Mouse (Mus musculus): ENCODE data around the gene Klhl40. TPM values are rescaled to one million over a fixed set of nuclear protein-coding genes. Genes with fewer than 3 reads are reported as not detected.

Gene Klhl40
- polyA plus RNA-seq, 1 experiment from 2014 or later: 2.4 TPM

DNA sequence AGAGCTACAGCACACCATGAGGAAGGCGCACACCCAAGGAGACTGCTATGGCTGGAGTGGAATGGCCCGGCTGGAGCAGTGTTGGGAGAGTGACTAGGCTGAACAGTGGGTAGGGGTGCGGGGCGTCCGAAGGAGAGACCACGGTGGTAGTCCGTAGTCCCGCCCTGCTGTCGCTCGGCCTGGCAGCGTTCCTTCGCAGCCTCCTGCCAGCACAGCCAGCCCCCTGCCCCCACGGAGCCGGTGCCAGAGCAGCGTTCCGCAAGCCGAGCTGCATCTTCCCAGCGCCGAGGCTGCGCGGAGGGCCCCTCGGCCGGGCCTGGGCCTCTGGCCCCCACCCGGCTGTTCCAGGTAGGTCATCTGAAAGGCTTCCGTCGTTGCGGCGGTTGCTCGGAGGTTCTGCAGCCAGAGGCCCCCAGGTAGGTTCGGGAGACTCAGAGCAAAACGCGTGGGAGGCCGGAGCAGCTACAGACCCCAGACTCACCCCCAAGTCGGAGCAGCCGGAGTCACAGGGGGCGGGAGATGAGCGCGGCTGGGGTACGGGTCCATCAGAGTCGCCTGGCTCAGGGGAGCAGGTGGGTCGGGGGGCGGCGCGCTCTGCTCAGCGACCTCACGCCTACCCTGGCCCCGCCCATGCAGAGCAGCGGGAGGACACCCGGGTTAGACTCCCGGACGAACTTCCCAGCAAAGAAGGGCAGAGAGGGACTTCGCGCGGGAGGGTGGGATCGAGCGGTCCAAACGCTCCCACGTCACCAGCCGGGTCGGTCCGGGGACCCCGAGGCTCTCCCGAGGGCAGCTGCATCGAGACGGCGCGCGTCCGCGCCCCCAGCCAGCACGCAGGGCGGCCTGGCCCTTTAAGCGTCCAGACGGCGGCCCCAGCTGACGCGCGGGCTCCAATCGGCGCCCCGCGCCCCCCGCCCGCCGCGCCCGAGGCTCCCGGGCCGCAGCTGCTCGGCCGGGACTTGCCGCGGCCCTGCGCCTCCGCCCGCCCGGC lies 18.0 kb upstream of the Klhl40 start, which contains the start of gene Zfp651:
Zfp651 (plus strand) TSS at position 240 of the 991 bp plus-strand sequence.
- Histone ChIP-seq H3K9me3 (ENCODE audit: control insufficient read depth, low read length) (no peaks in the 10 kb centered on the region), H3K27ac (ENCODE audit: low read depth, low read length) (peak within 1 kb of the TSS; percentile 88), H3K36me3 (ENCODE audit: control insufficient read depth, insufficient read depth, low read length) (peaks cover 29% of the 10 kb centered on the region), H3K4me3 (ENCODE audit: low read depth, low read length) (peak within 1 kb of the TSS; percentile 96), H3K9ac (replicated peaks; ENCODE audit: low read depth, low read length) (peak within 1 kb of the TSS; percentile 94), H3K4me2 (ENCODE audit: low read depth, low read length) (peak within 1 kb of the TSS; percentile 77), H3K4me1 (ENCODE audit: control insufficient read depth, insufficient read depth, low read length) (peaks cover 26% of the 10 kb centered on the region), H3K27me3 (ENCODE audit: control insufficient read depth, insufficient read depth, low read length) (no peaks in the 10 kb centered on the region)
- WGBS: under 1% methylated on average over 78 of the region's 97 CpGs
- peak; percentile 84 for ATAC-seq (ENCODE audit: low read depth)

DNA sequence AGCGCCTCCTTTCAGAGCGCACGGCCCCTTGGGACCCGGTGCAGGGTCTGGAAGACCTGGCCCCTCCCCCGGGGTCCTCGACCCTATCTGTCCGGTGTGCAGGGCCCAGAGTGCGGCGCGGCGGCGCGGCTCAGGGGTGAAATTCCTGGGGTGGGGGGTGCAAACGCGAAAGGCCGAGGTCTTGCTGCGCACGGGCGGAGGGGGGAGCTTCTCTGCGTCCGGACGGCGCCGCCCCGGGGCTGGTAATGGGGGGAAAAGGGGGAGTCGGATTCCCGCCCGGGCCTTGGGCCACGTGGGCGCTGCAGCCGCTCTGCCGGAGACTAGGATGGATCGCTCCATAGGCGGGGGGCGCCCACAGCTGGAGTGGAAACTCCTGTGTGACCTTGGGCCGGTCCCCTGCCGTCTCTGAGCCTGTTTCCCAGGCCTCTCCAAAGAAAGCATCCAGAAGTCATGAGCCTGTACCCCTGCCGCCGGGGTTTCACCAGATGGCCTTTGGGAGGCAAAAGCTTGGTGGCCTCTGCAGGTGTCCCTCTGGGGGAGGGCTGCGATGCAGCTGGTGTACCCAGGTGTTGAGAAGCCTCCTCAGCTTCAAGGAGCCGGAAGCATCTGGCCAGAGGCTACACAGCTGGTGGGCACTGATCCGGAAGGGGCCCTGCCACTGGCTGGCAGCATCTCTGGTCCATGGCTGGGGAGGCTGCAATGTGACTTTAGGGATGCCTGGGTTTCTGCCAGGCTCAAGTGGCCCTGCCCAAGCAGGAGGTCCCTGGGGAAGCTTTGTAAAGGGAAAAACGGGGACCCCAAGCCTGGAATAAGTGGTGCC lies 16.9 kb upstream of the Klhl40 start:
- Histone ChIP-seq H3K36me3 (ENCODE audit: control insufficient read depth, insufficient read depth, low read length) (peaks cover 31% of the 10 kb centered on the region), H3K27ac (ENCODE audit: low read depth, low read length) (peak overlapping the region; percentile 88), H3K4me1 (ENCODE audit: control insufficient read depth, insufficient read depth, low read length) (peaks cover 26% of the 10 kb centered on the region), H3K4me2 (ENCODE audit: low read depth, low read length) (peak overlapping the region; percentile 77), H3K9ac (replicated peaks; ENCODE audit: low read depth, low read length) (peak overlapping the region; percentile 94), H3K4me3 (ENCODE audit: low read depth, low read length) (peak overlapping the region; percentile 96), H3K9me3 (ENCODE audit: control insufficient read depth, low read length) (no peaks in the 10 kb centered on the region), H3K27me3 (ENCODE audit: control insufficient read depth, insufficient read depth, low read length) (no peaks in the 10 kb centered on the region)
- peak; percentile 32 for ATAC-seq (ENCODE audit: low read depth)
- WGBS: 2% methylated on average over 42 of the region's 43 CpGs

DNA sequence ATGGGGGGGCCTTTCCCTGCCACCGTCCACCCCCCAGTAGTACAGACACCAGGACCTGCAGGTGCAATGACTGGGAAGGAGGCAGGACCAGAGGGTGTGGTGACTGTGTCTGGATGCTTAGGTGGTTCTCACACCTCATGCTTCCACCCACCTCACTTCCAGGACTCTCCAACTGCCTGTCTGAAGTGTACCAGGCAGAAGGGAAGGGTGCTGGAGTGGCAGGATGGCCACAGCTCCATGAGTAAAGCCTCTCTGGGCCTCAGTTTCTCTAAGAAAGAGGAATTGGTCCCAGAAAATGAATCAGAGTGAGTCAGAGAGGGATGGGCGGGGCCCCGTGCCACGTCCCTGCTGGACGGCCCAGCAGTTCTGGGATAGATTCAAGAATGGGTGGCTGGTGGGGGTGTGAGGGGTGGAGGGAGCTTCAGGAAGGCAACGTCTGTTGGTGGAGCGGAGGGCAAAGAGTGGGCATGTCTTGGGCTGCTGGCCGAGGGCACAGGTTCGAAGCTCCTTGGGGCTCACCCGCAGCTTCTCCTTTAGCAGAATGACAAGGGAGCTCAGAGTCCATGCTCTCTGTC lies 16.2 kb upstream of the Klhl40 start:
- ATAC-seq (ENCODE audit: low read depth): no peak
- peak overlapping the region; percentile 96 for H3K4me3 ChIP-seq (ENCODE audit: low read depth, low read length)
- no peaks in the 10 kb centered on the region for H3K9me3 ChIP-seq (ENCODE audit: control insufficient read depth, low read length)
- WGBS: 57% methylated on average over 10 of the region's 10 CpGs
- no peaks in the 10 kb centered on the region for H3K27me3 ChIP-seq (ENCODE audit: control insufficient read depth, insufficient read depth, low read length)
- H3K36me3 ChIP-seq (ENCODE audit: control insufficient read depth, insufficient read depth, low read length): peaks cover 33% of the 10 kb centered on the region
- no peak overlapping the region for H3K27ac ChIP-seq (ENCODE audit: low read depth, low read length)
- H3K4me2 ChIP-seq (ENCODE audit: low read depth, low read length): peak overlapping the region; percentile 77
- peaks cover 26% of the 10 kb centered on the region for H3K4me1 ChIP-seq (ENCODE audit: control insufficient read depth, insufficient read depth, low read length)
- peak overlapping the region; percentile 94; the same call in 1 of the 2 replicates for H3K9ac ChIP-seq (replicated peaks; ENCODE audit: low read depth, low read length)

DNA sequence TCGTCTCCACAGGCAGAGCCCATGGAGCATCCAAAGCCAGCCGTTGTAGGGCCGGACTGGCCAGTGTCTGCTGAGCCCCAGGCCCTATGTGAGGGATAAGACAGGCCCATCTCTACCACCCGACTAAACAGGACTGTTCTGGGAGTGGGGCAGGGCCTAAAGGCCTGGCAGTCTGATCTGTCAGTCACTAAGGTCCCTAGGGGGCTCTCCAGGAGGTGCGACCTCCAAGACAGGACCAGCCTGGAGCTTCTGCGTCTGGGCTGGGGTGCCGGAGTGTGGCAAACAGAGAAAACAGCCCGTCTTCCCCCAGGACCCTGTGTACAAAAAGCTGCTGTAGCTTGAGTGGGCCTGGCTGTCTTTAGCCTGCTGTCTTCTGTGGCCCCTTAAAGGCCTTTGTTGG lies 15.6 kb upstream of the Klhl40 start:
- 63% methylated on average over 8 of the region's 8 CpGs for WGBS
- Histone ChIP-seq H3K27ac (ENCODE audit: low read depth, low read length) (no peak overlapping the region), H3K4me3 (ENCODE audit: low read depth, low read length) (no peak overlapping the region), H3K4me1 (ENCODE audit: control insufficient read depth, insufficient read depth, low read length) (peaks cover 26% of the 10 kb centered on the region), H3K27me3 (ENCODE audit: control insufficient read depth, insufficient read depth, low read length) (no peaks in the 10 kb centered on the region), H3K4me2 (ENCODE audit: low read depth, low read length) (no peak overlapping the region), H3K9me3 (ENCODE audit: control insufficient read depth, low read length) (no peaks in the 10 kb centered on the region), H3K9ac (replicated peaks; ENCODE audit: low read depth, low read length) (no peak overlapping the region; the same call in 1 of the 2 replicates), H3K36me3 (ENCODE audit: control insufficient read depth, insufficient read depth, low read length) (peaks cover 38% of the 10 kb centered on the region)
- no peak for ATAC-seq (ENCODE audit: low read depth)

DNA sequence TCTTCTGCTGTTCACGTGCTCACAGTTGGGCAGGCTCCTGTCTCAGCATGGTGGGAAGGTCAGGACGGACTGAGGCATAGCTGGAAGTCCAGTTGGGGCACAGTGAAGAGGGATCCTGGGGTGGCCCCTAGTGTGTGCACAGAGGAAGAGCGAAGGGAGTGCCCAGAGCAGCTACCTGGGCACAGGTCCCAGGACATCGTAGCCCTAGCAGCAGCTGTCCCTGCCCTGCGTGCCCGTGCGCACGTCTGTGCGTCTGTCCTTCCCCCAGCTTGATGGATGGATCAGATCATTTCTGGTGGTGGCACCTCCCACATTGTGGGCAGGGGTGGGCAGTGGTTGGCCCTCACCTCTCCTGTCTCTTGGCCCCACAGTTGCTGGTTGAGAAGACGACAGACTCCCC lies 15.2 kb upstream of the Klhl40 start:
- no peak overlapping the region for H3K27ac ChIP-seq (ENCODE audit: low read depth, low read length)
- H3K27me3 ChIP-seq (ENCODE audit: control insufficient read depth, insufficient read depth, low read length): no peaks in the 10 kb centered on the region
- H3K4me3 ChIP-seq (ENCODE audit: low read depth, low read length): no peak overlapping the region
- 90% methylated on average over 10 of the region's 10 CpGs for WGBS
- no peak overlapping the region for H3K9ac ChIP-seq (replicated peaks; ENCODE audit: low read depth, low read length)
- no peak overlapping the region for H3K4me2 ChIP-seq (ENCODE audit: low read depth, low read length)
- ATAC-seq (ENCODE audit: low read depth): no peak
- H3K9me3 ChIP-seq (ENCODE audit: control insufficient read depth, low read length): no peaks in the 10 kb centered on the region
- H3K4me1 ChIP-seq (ENCODE audit: control insufficient read depth, insufficient read depth, low read length): peaks cover 26% of the 10 kb centered on the region
- H3K36me3 ChIP-seq (ENCODE audit: control insufficient read depth, insufficient read depth, low read length): peaks cover 42% of the 10 kb centered on the region

DNA sequence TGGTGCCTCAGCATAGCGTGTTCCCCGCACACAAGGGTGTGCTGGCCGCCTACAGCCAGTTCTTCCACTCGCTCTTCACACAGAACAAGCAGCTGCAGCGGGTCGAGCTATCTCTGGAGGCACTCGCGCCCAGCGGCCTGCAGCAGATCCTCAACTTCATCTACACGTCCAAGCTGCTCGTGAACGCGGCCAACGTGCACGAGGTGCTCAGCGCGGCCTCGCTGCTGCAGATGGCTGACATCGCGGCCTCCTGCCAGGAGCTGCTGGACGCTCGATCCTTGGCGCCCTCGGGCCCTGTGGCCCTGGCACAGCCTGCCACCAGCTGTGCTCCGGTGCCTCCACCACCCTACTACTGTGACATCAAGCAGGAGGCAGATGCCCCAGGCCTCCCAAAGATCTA lies 14.6 kb upstream of the Klhl40 start:
- H3K9me3 ChIP-seq (ENCODE audit: control insufficient read depth, low read length): no peaks in the 10 kb centered on the region
- H3K27me3 ChIP-seq (ENCODE audit: control insufficient read depth, insufficient read depth, low read length): no peaks in the 10 kb centered on the region
- no peak for ATAC-seq (ENCODE audit: low read depth)
- peaks cover 47% of the 10 kb centered on the region for H3K36me3 ChIP-seq (ENCODE audit: control insufficient read depth, insufficient read depth, low read length)
- H3K4me2 ChIP-seq (ENCODE audit: low read depth, low read length): no peak overlapping the region
- H3K4me3 ChIP-seq (ENCODE audit: low read depth, low read length): no peak overlapping the region
- no peak overlapping the region for H3K9ac ChIP-seq (replicated peaks; ENCODE audit: low read depth, low read length)
- no peak overlapping the region for H3K27ac ChIP-seq (ENCODE audit: low read depth, low read length)
- peaks cover 23% of the 10 kb centered on the region for H3K4me1 ChIP-seq (ENCODE audit: control insufficient read depth, insufficient read depth, low read length)
- 85% methylated on average over 25 of the region's 25 CpGs for WGBS

DNA sequence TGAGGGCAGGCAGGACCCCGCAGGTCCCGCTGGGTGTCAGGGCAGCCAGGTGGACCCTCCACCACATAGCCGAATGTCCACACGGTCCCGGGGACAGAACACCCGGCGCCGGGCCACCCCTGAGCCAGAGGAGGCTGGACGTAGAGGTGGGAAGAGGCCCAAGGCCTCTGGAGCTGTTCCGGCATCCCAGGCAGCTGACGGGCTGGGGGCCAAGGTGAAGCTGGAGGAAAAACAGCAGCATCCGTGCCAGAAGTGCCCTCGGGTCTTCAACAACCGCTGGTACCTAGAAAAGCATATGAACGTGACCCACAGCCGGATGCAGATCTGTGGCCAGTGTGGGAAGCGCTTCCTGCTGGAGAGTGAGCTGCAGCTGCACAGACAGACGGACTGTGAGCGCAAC lies 13.7 kb upstream of the Klhl40 start:
- no peak overlapping the region for H3K4me3 ChIP-seq (ENCODE audit: low read depth, low read length)
- WGBS: 90% methylated on average over 19 of the region's 19 CpGs
- no peaks in the 10 kb centered on the region for H3K27me3 ChIP-seq (ENCODE audit: control insufficient read depth, insufficient read depth, low read length)
- H3K36me3 ChIP-seq (ENCODE audit: control insufficient read depth, insufficient read depth, low read length): peaks cover 55% of the 10 kb centered on the region
- no peaks in the 10 kb centered on the region for H3K9me3 ChIP-seq (ENCODE audit: control insufficient read depth, low read length)
- H3K4me2 ChIP-seq (ENCODE audit: low read depth, low read length): no peak overlapping the region
- no peak for ATAC-seq (ENCODE audit: low read depth)
- H3K27ac ChIP-seq (ENCODE audit: low read depth, low read length): no peak overlapping the region
- no peak overlapping the region for H3K9ac ChIP-seq (replicated peaks; ENCODE audit: low read depth, low read length)
- peaks cover 16% of the 10 kb centered on the region for H3K4me1 ChIP-seq (ENCODE audit: control insufficient read depth, insufficient read depth, low read length)

DNA sequence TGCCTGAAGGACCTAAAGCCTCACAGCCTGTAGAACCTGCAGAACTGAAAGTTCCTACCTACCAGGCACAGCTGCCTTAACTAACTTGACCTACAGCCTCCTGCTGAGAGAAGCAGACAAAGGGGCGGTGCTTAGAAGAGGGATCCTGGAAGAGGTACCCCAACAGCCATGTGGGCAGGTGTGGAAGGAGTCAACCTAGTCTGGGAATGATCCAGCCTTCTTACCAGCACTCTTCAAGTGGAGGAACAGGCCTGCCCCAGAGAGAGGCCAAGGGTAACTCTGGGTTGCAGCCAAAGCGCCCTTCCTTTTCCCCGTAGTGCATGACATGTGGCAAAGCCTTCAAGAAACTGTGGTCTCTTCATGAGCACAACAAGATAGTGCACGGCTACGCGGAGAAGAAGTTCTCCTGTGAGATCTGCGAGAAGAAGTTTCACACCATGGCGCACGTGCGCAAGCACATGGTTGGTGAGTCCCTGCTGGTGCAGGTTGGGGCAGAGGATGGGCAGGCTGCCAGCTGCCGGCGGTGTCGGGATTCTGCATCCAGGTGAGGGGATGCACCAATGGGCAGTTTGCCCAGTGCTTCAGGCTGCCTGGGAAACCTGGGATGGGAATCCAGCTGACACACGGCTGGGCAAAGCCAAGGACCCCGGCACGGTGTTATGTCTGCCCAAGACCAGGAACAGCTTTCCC lies 12.1 kb upstream of the Klhl40 start:
- Histone ChIP-seq H3K36me3 (ENCODE audit: control insufficient read depth, insufficient read depth, low read length) (peaks cover 60% of the 10 kb centered on the region), H3K4me2 (ENCODE audit: low read depth, low read length) (no peak overlapping the region), H3K9me3 (ENCODE audit: control insufficient read depth, low read length) (no peaks in the 10 kb centered on the region), H3K27ac (ENCODE audit: low read depth, low read length) (no peak overlapping the region), H3K9ac (replicated peaks; ENCODE audit: low read depth, low read length) (no peak overlapping the region), H3K27me3 (ENCODE audit: control insufficient read depth, insufficient read depth, low read length) (no peaks in the 10 kb centered on the region), H3K4me1 (ENCODE audit: control insufficient read depth, insufficient read depth, low read length) (peaks cover 14% of the 10 kb centered on the region), H3K4me3 (ENCODE audit: low read depth, low read length) (no peak overlapping the region)
- 88% methylated on average over 16 of the region's 16 CpGs for WGBS
- ATAC-seq (ENCODE audit: low read depth): no peak

Measured in neural tube, embryonic 14.5 days (tissue).